24 mouse cellular contexts compared by ENCODE assay signal in the genomic region with DNA sequence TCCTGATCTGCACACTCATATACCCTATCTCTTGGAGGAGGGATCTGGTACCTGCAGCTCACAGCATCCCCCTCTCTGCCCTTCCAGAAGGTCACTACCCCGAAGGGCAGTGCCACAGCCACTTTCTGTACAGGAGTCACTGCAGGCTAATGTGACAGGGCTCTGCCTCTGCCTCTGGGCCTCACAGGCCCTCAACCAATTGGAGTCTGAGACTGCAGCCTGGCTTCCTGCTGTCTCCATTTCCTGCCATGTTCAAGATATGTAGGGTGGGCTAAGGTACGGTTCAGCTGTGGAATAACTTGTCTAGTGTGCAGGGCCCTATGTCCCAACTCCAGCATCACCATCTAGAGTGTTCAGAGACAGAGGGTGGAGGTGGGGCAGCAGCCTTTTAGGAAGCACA.
"Had no signal": no experiment of that assay in that cellular context is flagged by ENCODE, and none has a peak within 500 bp of the region (broad histone marks: within the 10 kb centered on the region; RNA-seq: fewer than 3 reads in every experiment).

No protein-coding gene starts in this region.

- H3K4me3 ChIP-seq: left cerebral cortex, adult 2 months; limb, embryonic 12.5 days; limb, embryonic 15.5 days; midbrain, embryonic 12.5 days; midbrain, embryonic 15.5 days; neural tube, embryonic 12.5 days; neural tube, embryonic 15.5 days had no signal

- H3K9ac ChIP-seq: limb, embryonic 12.5 days; limb, embryonic 15.5 days; liver, embryonic 14.5 days; liver, postnatal 0 days; lung, embryonic 14.5 days; midbrain, embryonic 12.5 days; midbrain, embryonic 15.5 days; neural tube, embryonic 12.5 days; neural tube, embryonic 15.5 days had no signal

- H3K4me2 ChIP-seq: limb, embryonic 12.5 days; limb, embryonic 15.5 days; liver, embryonic 11.5 days; lung, embryonic 14.5 days; midbrain, embryonic 12.5 days; midbrain, embryonic 15.5 days; neural tube, embryonic 12.5 days; neural tube, embryonic 15.5 days had no signal

- ATAC-seq: intestine, embryonic 16.5 days; liver, postnatal 0 days; lung, postnatal 0 days; midbrain, embryonic 15.5 days had no signal

- H3K27me3 ChIP-seq: limb, embryonic 12.5 days; limb, embryonic 15.5 days; midbrain, embryonic 12.5 days; midbrain, embryonic 15.5 days; neural tube, embryonic 12.5 days; neural tube, embryonic 15.5 days had no signal

- H3K9me3 ChIP-seq: limb, embryonic 12.5 days; limb, embryonic 15.5 days; midbrain, embryonic 12.5 days; midbrain, embryonic 15.5 days; neural tube, embryonic 12.5 days; neural tube, embryonic 15.5 days had no signal

- H3K27ac ChIP-seq: limb, embryonic 15.5 days; liver, embryonic 14.5 days; macrophage; midbrain, embryonic 12.5 days; midbrain, embryonic 15.5 days; neural tube, embryonic 12.5 days; neural tube, embryonic 15.5 days; stomach, postnatal 0 days had no signal

- DNase-seq: kidney, adult 18-20 months; kidney, adult 9 months; kidney, postnatal 14 days; kidney, postnatal 4 days; layer of hippocampus, adult 9-11 months; layer of hippocampus, postnatal 36 days; liver, postnatal 0 days; lung, embryonic 14.5 days; right cerebral cortex, adult 18-20 months; right cerebral cortex, postnatal 14 days; right cerebral cortex, postnatal 4 days had no signal
